Mouse (Mus musculus): ENCODE measurements around the gene Azin2.

Azin2 gene

GRCm38 (mm10) chr4:128935595-128935994 lies 26.6 kb downstream of the Azin2 start:
- no peak for DNase-seq (ENCODE audit: low spot score in 2 of 2)

GRCm38 (mm10) chr4:128932783-128933182 lies 29.5 kb downstream of the Azin2 start:
- DNase-seq (ENCODE audit: low spot score in 2 of 2), result no peak

- peak in 1 of 2 experiments; percentile 45 for DNase-seq (ENCODE audit: low spot score in 2 of 2)
Measured at GRCm38 (mm10) chr4:128924841-128925606, 37.2 kb downstream of the Azin2 start.

- DNase-seq (ENCODE audit: low spot score in 2 of 2), result no peak
Measured at GRCm38 (mm10) chr4:128923603-128924002, 38.6 kb downstream of the Azin2 start.

GRCm38 (mm10) chr4:128919106-128919505 lies 43.1 kb downstream of the Azin2 start:
- DNase-seq (ENCODE audit: low spot score in 2 of 2), result no peak

- DNase-seq (ENCODE audit: low spot score in 2 of 2), result no peak
Measured at GRCm38 (mm10) chr4:128918187-128918586, 44.1 kb downstream of the Azin2 start.

- no peak for DNase-seq (ENCODE audit: low spot score in 2 of 2)
Measured at GRCm38 (mm10) chr4:128917756-128918155, 44.5 kb downstream of the Azin2 start.

GRCm38 (mm10) chr4:128917119-128917518 lies 45.1 kb downstream of the Azin2 start:
- no peak for DNase-seq (ENCODE audit: low spot score in 2 of 2)

- no peak for DNase-seq (ENCODE audit: low spot score in 2 of 2)
Measured at GRCm38 (mm10) chr4:128913794-128914193, 48.4 kb downstream of the Azin2 start.

- no peak for DNase-seq (ENCODE audit: low spot score in 2 of 2)
Measured at GRCm38 (mm10) chr4:128912085-128912484, 50.2 kb downstream of the Azin2 start.

GRCm38 (mm10) chr4:128910276-128911063 lies 51.8 kb downstream of the Azin2 start:
- no peak for DNase-seq (ENCODE audit: low spot score in 2 of 2)

- no peak for DNase-seq (ENCODE audit: low spot score in 2 of 2)
Measured at GRCm38 (mm10) chr4:128909378-128909831, 52.8 kb downstream of the Azin2 start.

GRCm38 (mm10) chr4:128908586-128909377 lies 53.5 kb downstream of the Azin2 start:
- DNase-seq (ENCODE audit: low spot score in 2 of 2), result peak in 1 of 2 experiments; percentile 20

GRCm38 (mm10) chr4:128907238-128907968 lies 54.8 kb downstream of the Azin2 start:
- no peak for DNase-seq (ENCODE audit: low spot score in 2 of 2)

GRCm38 (mm10) chr4:128906757-128907156 lies 55.5 kb downstream of the Azin2 start:
- DNase-seq (ENCODE audit: low spot score in 2 of 2), result no peak

- DNase-seq (ENCODE audit: low spot score in 2 of 2), result no peak
Measured at GRCm38 (mm10) chr4:128905251-128905650, 57.0 kb downstream of the Azin2 start.

GRCm38 (mm10) chr4:128904035-128904800 lies 58.0 kb downstream of the Azin2 start:
- no peak for DNase-seq (ENCODE audit: low spot score in 2 of 2)

GRCm38 (mm10) chr4:128902390-128902789 lies 59.9 kb downstream of the Azin2 start:
- DNase-seq (ENCODE audit: low spot score in 2 of 2), result no peak

GRCm38 (mm10) chr4:128900484-128900883 lies 61.8 kb downstream of the Azin2 start:
- DNase-seq (ENCODE audit: low spot score in 2 of 2), result no peak

- no peak for DNase-seq (ENCODE audit: low spot score in 2 of 2)
Measured at GRCm38 (mm10) chr4:128899332-128899731, 62.9 kb downstream of the Azin2 start.
